16 mouse cellular contexts compared by ENCODE assay signal in the genomic region with DNA sequence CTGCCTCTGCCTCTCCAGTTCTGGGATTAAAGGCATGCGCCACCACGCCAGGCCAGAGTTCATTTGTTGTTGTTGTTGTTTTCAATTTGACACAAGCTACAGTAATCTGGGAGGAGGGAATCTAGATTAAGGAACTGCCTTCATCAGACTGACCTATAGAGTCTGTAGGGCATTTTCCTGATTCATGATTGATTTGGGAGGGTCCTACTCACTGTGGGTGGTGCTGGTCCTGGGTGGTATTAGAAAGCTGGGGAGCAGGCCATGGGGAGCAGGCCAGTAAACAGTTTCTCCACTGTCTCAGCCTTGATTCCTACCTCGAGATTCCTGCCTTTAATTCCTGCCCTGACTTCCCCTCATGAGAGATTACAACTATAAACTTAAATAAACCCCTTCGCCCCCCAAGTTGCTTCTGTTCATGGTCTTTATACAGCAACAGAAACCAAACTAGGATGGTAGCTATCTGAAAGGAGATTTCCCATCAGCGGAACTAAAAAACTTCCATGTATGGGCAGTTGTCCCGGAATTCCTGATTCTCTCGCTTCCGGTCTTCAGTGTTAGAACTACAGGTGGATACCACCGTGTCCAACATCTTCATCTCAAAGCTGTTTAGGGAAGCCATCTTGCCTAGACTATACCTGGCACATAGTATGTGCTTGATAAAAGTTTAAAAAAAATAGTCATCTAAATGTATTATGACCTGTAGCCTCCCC.
"Had no signal": no experiment of that assay in that cellular context is flagged by ENCODE, and none has a peak within 500 bp of the region (broad histone marks: within the 10 kb centered on the region; RNA-seq: fewer than 3 reads in every experiment).

No protein-coding gene starts in this region.

- H3K27ac ChIP-seq: midbrain, embryonic 13.5 days; midbrain, embryonic 15.5 days; neural tube, embryonic 12.5 days; stomach, embryonic 15.5 days; stomach, postnatal 0 days had no signal

- H3K4me2 ChIP-seq: lung, embryonic 14.5 days; midbrain, embryonic 11.5 days; midbrain, embryonic 13.5 days; midbrain, embryonic 15.5 days; neural tube, embryonic 12.5 days; stomach, embryonic 15.5 days had no signal

- ATAC-seq: midbrain, embryonic 13.5 days; midbrain, embryonic 15.5 days had no signal

- H3K9me3 ChIP-seq: midbrain, embryonic 13.5 days; midbrain, embryonic 15.5 days; neural tube, embryonic 12.5 days; stomach, embryonic 15.5 days had no signal

- H3K27me3 ChIP-seq: midbrain, embryonic 13.5 days; midbrain, embryonic 15.5 days; neural tube, embryonic 12.5 days; stomach, embryonic 15.5 days had no signal

- H3K4me3 ChIP-seq: midbrain, embryonic 13.5 days; midbrain, embryonic 15.5 days; neural tube, embryonic 12.5 days; stomach, embryonic 15.5 days had no signal

- H3K9ac ChIP-seq: lung, embryonic 14.5 days; midbrain, embryonic 13.5 days; midbrain, embryonic 15.5 days; neural tube, embryonic 12.5 days; stomach, embryonic 15.5 days had no signal

- H3K36me3 ChIP-seq: midbrain, embryonic 13.5 days; midbrain, embryonic 15.5 days; neural tube, embryonic 12.5 days; stomach, embryonic 15.5 days had no signal

- DNase-seq: lung, adult 18-20 months; lung, embryonic 14.5 days; lung, postnatal 10 days; lung, postnatal 4 days; retina, postnatal 1 day; right cerebral cortex, adult 18-20 months; right cerebral cortex, postnatal 14 days; thymus, adult 2 months; thymus, postnatal 25 days; thymus, postnatal 4 days had no signal
